Mouse (Mus musculus): ENCODE results near the gene Gata2.

Gata2 gene

GRCm38 (mm10) chr6:88255435-88255834 is 61.7 kb downstream of the Gata2 start:
- no peak for DNase-seq (ENCODE audit: extremely low spot score, low read depth, low spot score)
